Mouse (Mus musculus) cerebellum, adult 2 months (tissue): ENCODE measurements at regions not wholly inside any gene's neighbourhood (a gene's known extent, or its start where the extent isn't known, plus 50 kb on each side); places are given as distances from the start of the nearest gene placed in this dataset.

Experiments used
- DNase-seq, 2 experiments: peaks; one replicate each; pipeline ENCODE4 v3.0.0; 2021
- H3K27ac ChIP-seq: fragments of 200-500 bp; 2 replicates; pipeline ENCODE4 v1.5.1; 2012; ENCODE audit warnings: low read length, control low read depth, inconsistent platforms; ENCODE audit not compliant: insufficient read depth
- H3K27me3 ChIP-seq: fragments of 200-500 bp; 2 replicates; pipeline ENCODE4 v1.6.1; 2012; ENCODE audit warnings: inconsistent platforms, mild to moderate bottlenecking, low read length, moderate library complexity; ENCODE audit not compliant: control insufficient read depth, insufficient read depth
- H3K4me1 ChIP-seq: fragments of 200-500 bp; 2 replicates; pipeline ENCODE4 v1.6.1; 2011; ENCODE audit warnings: low read length; ENCODE audit not compliant: control insufficient read depth, insufficient read depth
- H3K4me3 ChIP-seq: fragments of 200-500 bp; replicated peaks from 2 replicates; pipeline ENCODE3; 2011; ENCODE audit warnings: mild to moderate bottlenecking, low read depth, low read length, control low read depth; ENCODE audit not compliant: insufficient read depth
- CTCF ChIP-seq: fragments of 200-500 bp; IDR thresholded peaks from 2 replicates; pipeline ENCODE4 v1.5.1; 2011; ENCODE audit warnings: low read depth, mild to moderate bottlenecking, control low read depth, low read length, moderate library complexity, borderline replicate concordance; ENCODE audit not compliant: insufficient read depth
- POLR2A ChIP-seq: fragments of 200-500 bp; IDR thresholded peaks from 2 replicates; pipeline ENCODE4 v1.6.1; 2011; ENCODE audit warnings: low read length, control low read depth, borderline replicate concordance; ENCODE audit not compliant: insufficient read depth
- WGBS: fragments of 180-500 bp; shearing (Covaris S2); methylation state at CpG from one replicate; pipeline ENCODE4 v1.1.7; 2018; 5-methylcytosine and 5-hydroxymethylcytosine counted together

GRCm38 (mm10) chr8:89673911-89674310, 629.9 kb upstream of the Sall1 start:
- Histone ChIP-seq H3K27me3 (no peaks in the 10 kb centered on the region), H3K4me1 (no peaks in the 10 kb centered on the region), H3K4me3 (no peak overlapping the region), H3K27ac (no peak overlapping the region)
- WGBS = 44% methylated on average over 4 of the region's 4 CpGs
- DNase-seq = no peak
- TF ChIP-seq CTCF (no peak), POLR2A (no peak)

GRCm38 (mm10) chr8:89672631-89673030, 628.7 kb upstream of the Sall1 start:
- Histone ChIP-seq H3K27me3 (no peaks in the 10 kb centered on the region), H3K4me1 (no peaks in the 10 kb centered on the region), H3K27ac (no peak overlapping the region), H3K4me3 (no peak overlapping the region)
- no peak for TF ChIP-seq POLR2A
- TF ChIP-seq CTCF = no peak
- no peak for DNase-seq
- 14% methylated on average over 5 of the region's 5 CpGs for WGBS

GRCm38 (mm10) chr8:89664911-89665689, 621.1 kb upstream of the Sall1 start:
- no peaks in the 10 kb centered on the region for H3K27me3 ChIP-seq
- DNase-seq = no peak
- 92% methylated on average over 9 of the region's 9 CpGs for WGBS
- no peak overlapping the region for H3K27ac ChIP-seq
- TF ChIP-seq CTCF = no peak
- TF ChIP-seq POLR2A = no peak
- H3K4me1 ChIP-seq = no peaks in the 10 kb centered on the region
- H3K4me3 ChIP-seq = no peak overlapping the region

GRCm38 (mm10) chr8:89663859-89664258, 619.9 kb upstream of the Sall1 start:
- 20% methylated on average over 10 of the region's 10 CpGs for WGBS
- Histone ChIP-seq H3K27me3 (peaks cover 3% of the 10 kb centered on the region; the same call in 1 of the 2 replicates), H3K4me3 (no peak overlapping the region), H3K4me1 (no peaks in the 10 kb centered on the region), H3K27ac (no peak overlapping the region)
- no peak for TF ChIP-seq CTCF
- TF ChIP-seq POLR2A = no peak
- DNase-seq = no peak

- Histone ChIP-seq H3K4me1 (no peaks in the 10 kb centered on the region), H3K4me3 (no peak overlapping the region), H3K27ac (no peak overlapping the region), H3K27me3 (peaks cover 3% of the 10 kb centered on the region; the same call in 1 of the 2 replicates)
- WGBS = 32% methylated on average over 14 of the region's 14 CpGs
- TF ChIP-seq POLR2A (no peak), CTCF (no peak)
- DNase-seq = no peak
Measured at GRCm38 (mm10) chr8:89658998-89659944, 615.3 kb upstream of the Sall1 start.

- H3K4me1 ChIP-seq = no peaks in the 10 kb centered on the region
- H3K27ac ChIP-seq = no peak overlapping the region
- no peak for TF ChIP-seq CTCF
- TF ChIP-seq POLR2A = no peak
- peaks cover 3% of the 10 kb centered on the region; the same call in 1 of the 2 replicates for H3K27me3 ChIP-seq
- no peak for DNase-seq
- WGBS = 30% methylated on average over 14 of the region's 14 CpGs
- H3K4me3 ChIP-seq = no peak overlapping the region
Measured at GRCm38 (mm10) chr8:89655369-89655768, 611.4 kb upstream of the Sall1 start.

- Histone ChIP-seq H3K4me1 (no peaks in the 10 kb centered on the region), H3K4me3 (no peak overlapping the region), H3K27ac (no peak overlapping the region), H3K27me3 (no peaks in the 10 kb centered on the region; the same call in 1 of the 2 replicates)
- no peak for TF ChIP-seq POLR2A
- no peak for TF ChIP-seq CTCF
- 66% methylated on average over 5 of the region's 5 CpGs for WGBS
- no peak for DNase-seq
Measured at GRCm38 (mm10) chr8:89649207-89649890, 605.4 kb upstream of the Sall1 start.
